Mouse (Mus musculus): Measurements from ENCODE around the gene Nr2c2ap. TPM values are rescaled to one million over a fixed set of nuclear protein-coding genes. Genes with fewer than 3 reads are reported as not detected.

Nr2c2ap gene
- 9.9 and 13.2 TPM in 2 replicates for polyA plus RNA-seq (2015; fragmentation: Nextera tagmentation; extraction: Ambion mirVana)

DNA sequence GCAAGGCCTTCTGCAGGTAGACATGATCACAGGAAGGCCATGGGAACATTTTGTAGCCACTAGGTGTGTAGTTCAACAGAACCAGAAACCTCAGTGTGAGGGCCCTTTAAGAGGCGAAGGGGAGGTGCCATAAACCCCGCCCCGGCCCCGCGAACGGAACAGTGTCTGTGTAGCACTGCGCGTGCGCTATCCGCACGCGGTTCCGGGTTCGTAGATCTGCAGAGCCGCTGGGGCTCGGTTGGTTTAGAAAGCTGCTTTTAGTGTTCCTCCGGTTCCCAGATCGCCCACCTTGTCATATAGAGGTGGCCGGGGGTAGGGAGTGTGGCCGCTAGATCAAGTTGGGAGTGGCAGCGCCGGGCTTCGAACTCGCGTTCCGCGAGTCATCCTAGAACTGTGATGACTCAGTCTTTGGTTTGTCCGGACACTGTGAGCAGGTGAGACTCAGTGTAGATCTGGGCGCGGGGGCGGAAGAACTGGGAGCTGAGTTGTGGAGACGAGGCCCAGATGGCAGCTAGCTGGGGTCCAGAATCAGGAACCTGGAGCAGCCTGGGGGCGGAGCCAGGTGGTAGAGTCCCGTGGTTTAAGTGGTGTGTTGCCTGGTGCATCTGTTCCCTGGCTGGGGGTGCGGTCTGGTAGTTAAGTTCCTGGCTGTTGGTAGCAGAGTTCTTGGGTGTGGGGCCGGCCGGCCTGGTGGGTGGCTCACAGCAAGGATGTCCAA is at the start of gene Nr2c2ap:
Gene Nr2c2ap (plus strand): TSS at position 168 of the 718 bp plus-strand sequence.

DNA sequence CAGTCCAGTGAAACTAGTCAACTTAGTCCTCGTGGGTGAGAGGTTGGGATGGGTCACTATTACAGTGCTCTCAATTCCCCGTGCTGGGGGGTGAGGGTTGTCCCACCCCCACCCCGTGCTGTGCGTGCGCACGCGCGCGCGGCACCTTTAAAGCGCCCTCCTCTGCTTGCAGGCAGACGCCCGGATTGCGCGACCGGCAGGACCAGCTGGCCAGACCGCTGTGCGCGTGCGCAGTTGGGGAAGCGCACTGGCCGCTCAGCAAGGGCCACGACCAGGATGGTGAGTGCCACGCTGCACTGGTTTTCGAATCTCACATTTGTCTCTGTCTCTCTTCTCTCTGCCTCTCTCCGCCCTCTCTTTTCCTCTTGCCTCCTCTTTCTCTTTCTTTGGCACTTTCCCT is 47.8 kb upstream of the Nr2c2ap start, which contains the start of gene Hapln4:
Gene Hapln4 (plus strand): TSS at position 173 of the 400 bp plus-strand sequence.

DNA sequence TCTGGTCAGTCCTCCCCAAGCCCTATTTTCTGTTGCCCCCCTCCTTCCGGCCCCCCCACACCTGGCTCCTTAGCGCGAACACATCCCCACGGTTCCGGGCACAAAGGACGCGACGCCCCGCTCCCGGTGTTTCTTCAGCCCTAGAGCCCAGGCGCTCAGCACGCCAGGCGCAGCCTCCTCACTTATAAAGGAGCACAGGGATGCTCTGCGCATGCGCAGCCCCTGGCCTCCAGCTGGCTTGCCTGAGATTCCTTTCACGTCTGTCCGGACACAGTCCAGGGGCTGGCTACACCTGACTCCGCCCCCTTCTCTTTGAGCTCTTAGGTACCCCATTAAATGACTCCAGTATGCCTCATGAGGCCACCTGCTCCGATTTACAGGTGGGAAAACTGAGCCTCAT is 10.5 kb upstream of the Nr2c2ap start, which contains the start of gene Ncan:
Gene Ncan (minus strand): TSS at position 207 of the 400 bp plus-strand sequence.

DNA sequence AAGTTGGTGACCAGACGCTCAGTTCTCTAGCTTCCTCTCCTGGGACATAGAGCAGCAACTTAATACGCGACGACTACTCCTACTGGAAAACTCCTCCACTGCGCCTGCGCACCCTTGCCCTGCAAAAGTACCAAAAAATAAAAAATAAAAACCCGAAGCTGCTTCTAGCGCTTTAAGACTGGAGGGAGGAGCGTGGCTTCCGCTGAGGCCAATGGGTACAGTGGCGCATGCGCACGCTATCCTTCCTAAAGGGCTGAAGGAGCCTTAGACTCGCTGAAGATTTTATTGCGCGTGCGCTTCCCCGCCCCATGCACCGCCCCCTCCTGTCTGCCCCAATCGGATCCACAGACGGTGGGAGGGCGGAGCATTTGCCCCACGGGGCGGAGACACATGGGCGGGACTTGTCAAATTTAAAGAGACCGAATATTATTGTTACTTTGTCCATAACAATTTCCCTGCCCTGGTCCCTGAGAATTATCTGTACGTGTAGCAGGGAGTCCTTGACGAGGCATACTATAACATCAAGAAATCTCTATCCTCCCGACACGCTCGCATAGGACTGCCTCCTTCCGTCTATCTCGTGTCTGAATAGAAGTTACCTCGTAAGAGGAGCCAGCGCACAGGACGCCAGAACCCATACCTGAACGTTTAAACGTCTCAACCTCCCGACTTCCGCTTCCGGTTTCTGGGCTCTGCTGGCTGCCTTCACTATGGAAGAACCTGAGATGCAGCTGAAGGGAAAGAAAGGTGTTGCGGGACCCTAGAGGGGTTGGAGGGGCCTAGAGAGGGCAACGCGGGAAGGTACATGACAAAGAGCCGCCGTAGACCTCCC is 8.1 kb downstream of the Nr2c2ap start, which contains the start of the genes Rfxank, Borcs8 and Mef2b:
Gene Rfxank (minus strand): TSS at position 129 of the 832 bp plus-strand sequence.
Gene Borcs8 (plus strand): TSS at position 474 of the 832 bp plus-strand sequence.
Gene Mef2b (plus strand): TSS at position 686 of the 832 bp plus-strand sequence.

DNA sequence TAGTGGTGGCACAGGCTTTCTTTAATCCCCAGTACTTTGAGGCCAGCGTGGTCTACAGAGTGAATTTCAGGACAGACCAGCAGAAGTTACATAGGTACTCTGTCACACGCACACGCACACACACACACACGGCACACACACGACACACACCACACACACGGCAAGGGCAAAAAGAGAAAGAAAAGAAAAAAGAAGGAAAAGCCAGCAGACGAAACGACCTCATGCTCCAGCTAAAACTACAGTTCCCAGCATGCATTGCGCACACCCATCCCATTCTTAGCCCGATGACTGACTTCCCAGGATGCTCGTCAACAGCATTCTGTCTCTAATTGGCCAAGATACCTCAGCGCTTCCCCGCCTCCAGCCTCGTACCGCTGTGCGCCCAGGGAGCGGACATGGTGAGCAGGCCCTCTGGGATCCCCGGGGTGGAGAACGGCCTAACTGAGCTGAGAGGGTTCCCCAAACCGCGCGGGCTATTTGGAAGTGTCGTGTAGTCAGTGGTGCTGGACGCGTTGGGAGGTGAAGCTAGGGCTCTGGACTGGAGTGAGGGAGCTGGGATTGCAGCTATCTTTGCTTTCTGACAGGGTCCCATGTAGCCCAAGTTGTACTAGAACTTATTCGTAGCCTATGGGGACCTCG is 41.0 kb downstream of the Nr2c2ap start, which contains the start of gene Tmem161a:
Gene Tmem161a (plus strand): TSS at position 314 of the 639 bp plus-strand sequence.

Small RNAs within 50 kb of the gene (microRNA-seq; reads per million reads assigned to microRNA genes)
- 0 reads per million in 2 experiments for gene Mir7066

Other genes starting within 250 kb of the Nr2c2ap start
- 0.76 and 1.2 TPM in 2 replicates for gene Cilp2, start 243.6 kb upstream of the Nr2c2ap start, polyA plus RNA-seq (2015; fragmentation: Nextera tagmentation; extraction: Ambion mirVana)
- gene Tssk6, start 229.1 kb upstream of the Nr2c2ap start, polyA plus RNA-seq (2015; fragmentation: Nextera tagmentation; extraction: Ambion mirVana): 1.3 and 1.7 TPM in 2 replicates
- gene Ndufa13, start 228.8 kb upstream of the Nr2c2ap start, polyA plus RNA-seq (2015; fragmentation: Nextera tagmentation; extraction: Ambion mirVana): 313 and 340 TPM in 2 replicates
- 12.2 and 13.0 TPM in 2 replicates for gene Yjefn3, start 228.6 kb upstream of the Nr2c2ap start, polyA plus RNA-seq (2015; fragmentation: Nextera tagmentation; extraction: Ambion mirVana)
- gene Gatad2a, start 134.9 kb upstream of the Nr2c2ap start, polyA plus RNA-seq (2015; fragmentation: Nextera tagmentation; extraction: Ambion mirVana): 20.4 and 23.2 TPM in 2 replicates
- 23.2 and 26.4 TPM in 2 replicates for gene Mau2, start 88.6 kb upstream of the Nr2c2ap start, polyA plus RNA-seq (2015; fragmentation: Nextera tagmentation; extraction: Ambion mirVana)
- gene Sugp1, start 88.5 kb upstream of the Nr2c2ap start, polyA plus RNA-seq (2015; fragmentation: Nextera tagmentation; extraction: Ambion mirVana): 21.5 and 24.3 TPM in 2 replicates
- gene Tm6sf2, start 58.4 kb upstream of the Nr2c2ap start, polyA plus RNA-seq (2015; fragmentation: Nextera tagmentation; extraction: Ambion mirVana): 0.19 TPM in 1 of 2 replicates, not detected in the other
- gene Hapln4, start 47.9 kb upstream of the Nr2c2ap start, polyA plus RNA-seq (2015; fragmentation: Nextera tagmentation; extraction: Ambion mirVana): not detected in 2 replicates
- 0.01 TPM in 2 replicates for gene Ncan, start 10.5 kb upstream of the Nr2c2ap start, polyA plus RNA-seq (2015; fragmentation: Nextera tagmentation; extraction: Ambion mirVana)
- gene Rfxank, start 7.8 kb downstream of the Nr2c2ap start, polyA plus RNA-seq (2015; fragmentation: Nextera tagmentation; extraction: Ambion mirVana): 10.4 and 10.5 TPM in 2 replicates
- gene Borcs8, start 8.2 kb downstream of the Nr2c2ap start, polyA plus RNA-seq (2015; fragmentation: Nextera tagmentation; extraction: Ambion mirVana): 23.9 and 24.5 TPM in 2 replicates
- gene Mef2b, start 8.4 kb downstream of the Nr2c2ap start, polyA plus RNA-seq (2015; fragmentation: Nextera tagmentation; extraction: Ambion mirVana): 0.35 and 0.50 TPM in 2 replicates
- gene Tmem161a, start 41.0 kb downstream of the Nr2c2ap start, polyA plus RNA-seq (2015; fragmentation: Nextera tagmentation; extraction: Ambion mirVana): 57.1 and 62.8 TPM in 2 replicates
- 11.5 and 12.0 TPM in 2 replicates for gene Slc25a42, start 81.0 kb downstream of the Nr2c2ap start, polyA plus RNA-seq (2015; fragmentation: Nextera tagmentation; extraction: Ambion mirVana)
- 16.0 and 16.7 TPM in 2 replicates for gene Sugp2, start 102.9 kb downstream of the Nr2c2ap start, polyA plus RNA-seq (2015; fragmentation: Nextera tagmentation; extraction: Ambion mirVana)
- 18.4 and 19.5 TPM in 2 replicates for gene Armc6, start 103.1 kb downstream of the Nr2c2ap start, polyA plus RNA-seq (2015; fragmentation: Nextera tagmentation; extraction: Ambion mirVana)
- 10.6 and 15.7 TPM in 2 replicates for gene Homer3, start 151.5 kb downstream of the Nr2c2ap start, polyA plus RNA-seq (2015; fragmentation: Nextera tagmentation; extraction: Ambion mirVana)
- gene Ddx49, start 171.2 kb downstream of the Nr2c2ap start, polyA plus RNA-seq (2015; fragmentation: Nextera tagmentation; extraction: Ambion mirVana): 22.4 and 27.8 TPM in 2 replicates
- 216 and 248 TPM in 2 replicates for gene Cope, start 171.2 kb downstream of the Nr2c2ap start, polyA plus RNA-seq (2015; fragmentation: Nextera tagmentation; extraction: Ambion mirVana)
- gene Cers1, start 184.4 kb downstream of the Nr2c2ap start, polyA plus RNA-seq (2015; fragmentation: Nextera tagmentation; extraction: Ambion mirVana): 18.4 and 21.9 TPM in 2 replicates
- gene Gdf1, start 198.5 kb downstream of the Nr2c2ap start, polyA plus RNA-seq (2015; fragmentation: Nextera tagmentation; extraction: Ambion mirVana): 4.1 and 4.4 TPM in 2 replicates
- gene Upf1, start 221.9 kb downstream of the Nr2c2ap start, polyA plus RNA-seq (2015; fragmentation: Nextera tagmentation; extraction: Ambion mirVana): 7.2 and 8.6 TPM in 2 replicates
- 0.58 and 5.8 TPM in 2 replicates for gene Comp, start 242.2 kb downstream of the Nr2c2ap start, polyA plus RNA-seq (2015; fragmentation: Nextera tagmentation; extraction: Ambion mirVana)